Mouse (Mus musculus) kidney, adult 2 months (tissue): ENCODE measurements at regions not wholly inside any gene's neighbourhood (a gene's known extent, or its start where the extent isn't known, plus 50 kb on each side); places are given as distances from the start of the nearest gene placed in this dataset.

Experiments
- CTCF ChIP-seq: fragments of 200-500 bp; conservative IDR thresholded peaks from 2 replicates; pipeline ENCODE4 v1.5.1; 2011; ENCODE audit warnings: low read depth, mild to moderate bottlenecking, control low read depth, low read length, moderate library complexity, mixed read lengths; ENCODE audit not compliant: insufficient read depth, insufficient read length
- POLR2A ChIP-seq: fragments of 200-500 bp; IDR thresholded peaks from one replicate; pipeline ENCODE4 v1.6.1; 2011; ENCODE audit warnings: low read depth, low read length, control low read depth

DNA sequence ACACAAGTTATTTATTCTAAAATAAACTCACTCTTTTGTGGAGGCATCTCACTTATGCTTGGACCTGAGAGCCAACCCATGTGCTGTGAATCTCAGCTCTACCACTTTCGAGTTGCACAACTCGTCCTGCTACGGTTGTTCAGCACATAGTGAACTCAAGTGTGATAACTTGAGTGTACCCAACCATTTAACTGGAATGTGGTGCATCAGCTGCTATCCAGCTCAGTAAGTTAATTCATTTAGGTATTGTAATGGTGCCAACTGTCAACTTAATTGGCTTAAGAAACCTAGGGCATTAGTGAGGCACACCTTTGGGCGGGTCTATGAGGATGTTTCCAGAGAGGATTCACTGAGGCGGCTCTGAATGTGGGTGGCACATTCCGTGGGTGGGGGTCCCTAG, 221.6 kb upstream of the Egln3 start:
- TF ChIP-seq CTCF = no peak
- TF ChIP-seq POLR2A = no peak
